8 mouse cellular contexts compared by ENCODE assay signal in genomic region chr1:166843397-166843877, GRCm38 (mm10).
DNase-seq lines count a peak whose midpoint lies in the region; ATAC-seq and TF ChIP-seq lines count a peak whose summit lies in the region.

No protein-coding gene starts in this region.

- no peaks in the 10 kb centered on the region for H3K27me3 ChIP-seq in heart, postnatal 0 days (ENCODE audit: control insufficient read depth, insufficient read depth, low read length)

- H3K4me3 ChIP-seq in heart, postnatal 0 days (ENCODE audit: low read depth, low read length) = peak overlapping the region; percentile 15; the same call in 1 of the 2 replicates

- no peaks in the 10 kb centered on the region for H3K36me3 ChIP-seq in heart, postnatal 0 days (replicated peaks; ENCODE audit: control insufficient read depth, insufficient read depth, low read length)

- no peaks in the 10 kb centered on the region for H3K9me3 ChIP-seq in heart, postnatal 0 days (replicated peaks; ENCODE audit: control insufficient read depth, low read length)

- peaks cover 4% of the 10 kb centered on the region; the same call in 1 of the 2 replicates for H3K4me1 ChIP-seq in heart, postnatal 0 days (ENCODE audit: control insufficient read depth, insufficient read depth)

- H3K27ac ChIP-seq in heart, postnatal 0 days (ENCODE audit: low read depth) = no peak overlapping the region

- peak; percentile 55 for ATAC-seq in frontal cortex, adult (ENCODE audit: low TSS enrichment)
- ATAC-seq in heart, postnatal 0 days (ENCODE audit: insufficient read depth, low read depth) = no peak
- no peak for ATAC-seq in inflammation-experienced regulatory T-cells, adult 6 months

- WGBS in heart, postnatal 0 days = 5% methylated on average over 11 of the region's 11 CpGs

- H3K9ac ChIP-seq in heart, postnatal 0 days (replicated peaks; ENCODE audit: low read depth, low read length) = no peak overlapping the region

- TF ChIP-seq EP300 in heart, postnatal 0 days (IDR thresholded peaks at IDR 0.05; ENCODE audit: low read depth) = no peak

- no peak for DNase-seq in frontal cortex, postnatal 14 days (ENCODE audit: low spot score in 2 of 2)
- DNase-seq in brain, embryonic 14.5 days (ENCODE audit: low read depth) = peak; percentile 86
- no peak for DNase-seq in heart, postnatal 0 days (ENCODE audit: low spot score)
- peak; percentile 42 to 60 for DNase-seq in kidney, postnatal 36 days
- peak; percentile 11 for DNase-seq in retina, adult 2 months (ENCODE audit: low read depth, low spot score)
- no peak for DNase-seq in ovary, adult 18-20 months (ENCODE audit: low spot score)

- no peak for TF ChIP-seq CTCF in brain, embryonic 14.5 days (IDR thresholded peaks at IDR 0.05; ENCODE audit: borderline replicate concordance, extremely low read depth, insufficient read depth, insufficient read length)
- TF ChIP-seq CTCF in heart, postnatal 0 days (IDR thresholded peaks at IDR 0.05; ENCODE audit: low read depth) = no peak

- no peak for TF ChIP-seq POLR2A in brain, embryonic 14.5 days (IDR thresholded peaks at IDR 0.05; ENCODE audit: borderline replicate concordance, extremely low read depth, insufficient read depth, insufficient read length, poor library complexity, severe bottlenecking)

- H3K4me2 ChIP-seq in heart, postnatal 0 days (ENCODE audit: low read depth, low read length) = peak overlapping the region; percentile 38

Comparison
In these comparisons a context has a peak if more than half of its experiments do, and no peak if none do; other contexts are left out.
1. DNase-seq: peak in brain, embryonic 14.5 days (single experiment), kidney, postnatal 36 days (2 of 2) and retina, adult 2 months (single experiment); none in frontal cortex, postnatal 14 days (0 of 2), heart, postnatal 0 days (single experiment) and ovary, adult 18-20 months (single experiment).